Mouse (Mus musculus) kidney, adult 11 months (tissue): ENCODE measurements around the gene Gm21900.
"Not testable (repeated sequence)": the region's sequence is repeated elsewhere in the genome, so short reads cannot be mapped to it uniquely, and the experiment has no call there.

ENCODE experiments used
- DNase-seq: peaks from one replicate; pipeline ENCODE4 v3.0.0; 2022

Gene Gm21900

GRCm38 (mm10) chrY:10616061-10616460, at the start of gene Gm21900:
TSS of gene Gm21900 (plus strand) at chrY:10616361.
- DNase-seq = not testable (repeated sequence)

GRCm38 (mm10) chrY:10643516-10643915, 27.4 kb downstream of the Gm21900 start:
- DNase-seq = peak; percentile 6
